In genomic region chr10:82990918-82991317, GRCm38 (mm10) we compare ENCODE assay signal across 8 mouse cellular contexts. TPM values are rescaled to one million over a fixed set of nuclear protein-coding genes. Genes with fewer than 3 reads are reported as not detected.
A peak's percentile ranks its signal among the peaks of the same experiment; 100 is the strongest.
DNase-seq lines count a peak whose midpoint lies in the region; ATAC-seq and TF ChIP-seq lines count a peak whose summit lies in the region.

No protein-coding gene starts in this region.

- 40% methylated on average over 7 of the region's 7 CpGs for WGBS in stomach, embryonic 15.5 days
- WGBS in stomach, postnatal 0 days, result 35% methylated on average over 7 of the region's 7 CpGs
- 5% methylated on average over 7 of the region's 7 CpGs for WGBS in heart, embryonic 15.5 days
- WGBS in liver, embryonic 14.5 days (ENCODE audit: insufficient replicate concordance), result 31% methylated on average over 7 of the region's 7 CpGs

- H3K9me3 ChIP-seq in stomach, embryonic 15.5 days, result no peaks in the 10 kb centered on the region
- H3K9me3 ChIP-seq in stomach, postnatal 0 days (ENCODE audit: control insufficient read depth, low read length), result no peaks in the 10 kb centered on the region
- no peaks in the 10 kb centered on the region for H3K9me3 ChIP-seq in heart, embryonic 15.5 days (replicated peaks)
- no peaks in the 10 kb centered on the region for H3K9me3 ChIP-seq in liver, embryonic 14.5 days (ENCODE audit: control insufficient read depth, low read length)

- no peak overlapping the region for H3K4me3 ChIP-seq in stomach, embryonic 15.5 days (replicated peaks)
- H3K4me3 ChIP-seq in stomach, postnatal 0 days (ENCODE audit: low read depth, low read length), result no peak overlapping the region
- no peak overlapping the region for H3K4me3 ChIP-seq in heart, embryonic 15.5 days
- H3K4me3 ChIP-seq in liver, embryonic 14.5 days (ENCODE audit: insufficient read depth in 1 of 2, low read depth in 2 of 2, low read length in 2 of 2), result no peak overlapping the region; a peak in 1 of 4 replicates

- ATAC-seq in stomach, embryonic 15.5 days (ENCODE audit: insufficient read depth, low FRiP score, low read depth), result 0 out of 2 replicates have a peak, but pooled peaks have one; percentile 11
- ATAC-seq in stomach, postnatal 0 days (ENCODE audit: low FRiP score, low TSS enrichment), result no peak
- ATAC-seq in heart, embryonic 15.5 days (replicated peaks; ENCODE audit: insufficient number of reproducible peaks, insufficient read depth, low FRiP score, low read depth), result no peak
- no peak for ATAC-seq in liver, embryonic 14.5 days (ENCODE audit: insufficient read depth)

- H3K4me1 ChIP-seq in stomach, embryonic 15.5 days, result peaks cover 32% of the 10 kb centered on the region
- H3K4me1 ChIP-seq in stomach, postnatal 0 days (replicated peaks; ENCODE audit: control insufficient read depth, insufficient read depth), result no peaks in the 10 kb centered on the region
- peaks cover 59% of the 10 kb centered on the region for H3K4me1 ChIP-seq in heart, embryonic 15.5 days (replicated peaks)
- H3K4me1 ChIP-seq in liver, embryonic 14.5 days (replicated peaks; ENCODE audit: control insufficient read depth in 2 of 2, insufficient read depth in 2 of 2, low read length in 1 of 2), result peaks cover 70 to 74% of the 10 kb centered on the region in 2 experiments

- H3K27ac ChIP-seq in stomach, embryonic 15.5 days, result peak overlapping the region; percentile 48
- no peak overlapping the region for H3K27ac ChIP-seq in stomach, postnatal 0 days (replicated peaks)
- peak overlapping the region; percentile 50 for H3K27ac ChIP-seq in heart, embryonic 15.5 days
- peak overlapping the region; percentile 83 for H3K27ac ChIP-seq in liver, embryonic 14.5 days

- no peak for TF ChIP-seq EP300 in stomach, postnatal 0 days (optimal IDR thresholded peaks at IDR 0.05)
- TF ChIP-seq EP300 in liver, embryonic 14.5 days (IDR thresholded peaks at IDR 0.05; ENCODE audit: low read depth), result no peak

- H3K27me3 ChIP-seq in stomach, embryonic 15.5 days (replicated peaks), result no peaks in the 10 kb centered on the region
- no peaks in the 10 kb centered on the region for H3K27me3 ChIP-seq in stomach, postnatal 0 days (ENCODE audit: control insufficient read depth, insufficient read depth, low read length)
- no peaks in the 10 kb centered on the region for H3K27me3 ChIP-seq in heart, embryonic 15.5 days
- H3K27me3 ChIP-seq in liver, embryonic 14.5 days (ENCODE audit: control insufficient read depth, insufficient read depth, low read length), result no peaks in the 10 kb centered on the region

- TF ChIP-seq CTCF in stomach, postnatal 0 days (IDR thresholded peaks at IDR 0.05; ENCODE audit: low read depth), result no peak
- TF ChIP-seq CTCF in liver, embryonic 14.5 days (IDR thresholded peaks at IDR 0.05; ENCODE audit: low read depth), result no peak

- no peak for DNase-seq in stomach, postnatal 0 days (ENCODE audit: low spot score)
- DNase-seq in liver, embryonic 14.5 days (ENCODE audit: low read depth in 3 of 3, low spot score in 3 of 3), result no peak
- DNase-seq in frontal cortex, postnatal 36 days (ENCODE audit: low spot score in 2 of 2), result no peak
- no peak for DNase-seq in layer of hippocampus, adult 9-11 months
- DNase-seq in right cerebral cortex, postnatal 14 days, result no peak
- no peak for DNase-seq in layer of hippocampus, adult 9-10 months (ENCODE audit: low spot score)

- no peaks in the 10 kb centered on the region for H3K36me3 ChIP-seq in stomach, embryonic 15.5 days
- no peaks in the 10 kb centered on the region for H3K36me3 ChIP-seq in stomach, postnatal 0 days (ENCODE audit: control insufficient read depth, insufficient read depth, low read length)
- H3K36me3 ChIP-seq in heart, embryonic 15.5 days, result no peaks in the 10 kb centered on the region
- no peaks in the 10 kb centered on the region for H3K36me3 ChIP-seq in liver, embryonic 14.5 days (replicated peaks; ENCODE audit: control insufficient read depth, insufficient read depth, low read depth)

- no peak overlapping the region for H3K4me2 ChIP-seq in stomach, embryonic 15.5 days
- no peak overlapping the region for H3K4me2 ChIP-seq in stomach, postnatal 0 days (replicated peaks; ENCODE audit: low read depth)
- peak overlapping the region; percentile 31 for H3K4me2 ChIP-seq in heart, embryonic 15.5 days
- H3K4me2 ChIP-seq in liver, embryonic 14.5 days (ENCODE audit: low read depth), result peak overlapping the region; percentile 59

- no peak overlapping the region for H3K9ac ChIP-seq in stomach, embryonic 15.5 days
- H3K9ac ChIP-seq in stomach, postnatal 0 days (ENCODE audit: low read length), result no peak overlapping the region
- H3K9ac ChIP-seq in heart, embryonic 15.5 days, result no peak overlapping the region
- H3K9ac ChIP-seq in liver, embryonic 14.5 days (replicated peaks), result peak overlapping the region; percentile 48; the same call in 1 of the 2 replicates

RNA-seq across cellular contexts. Expression of gene Chst11, which starts 5.6 kb away (rescaled TPM):
- polyA plus RNA-seq in stomach, embryonic 15.5 days (2015; fragmentation: Nextera tagmentation; extraction: Ambion mirVana), result 1.2 and 1.4 TPM in 2 replicates
- polyA plus RNA-seq in stomach, postnatal 0 days (2015; fragmentation: Nextera tagmentation; extraction: Ambion mirVana), result 0.35 and 0.45 TPM in 2 replicates
- polyA plus RNA-seq in heart, embryonic 15.5 days (2015; fragmentation: Nextera tagmentation; extraction: Ambion mirVana), result 2.0 and 2.1 TPM in 2 replicates
- polyA plus RNA-seq in liver, embryonic 14.5 days (2012; rRNA removed), result 5.2 TPM in 2 replicates
- polyA plus RNA-seq in liver, embryonic 14.5 days (2014; fragmentation: Nextera tagmentation; extraction: Ambion mirVana), result 1.8 and 2.0 TPM in 2 replicates

Comparison
In these comparisons a context has a peak if more than half of its experiments do, and no peak if none do; other contexts are left out.
1. H3K4me2 ChIP-seq: peak in heart, embryonic 15.5 days (single experiment) and liver, embryonic 14.5 days (single experiment); none in stomach, embryonic 15.5 days (single experiment) and stomach, postnatal 0 days (single experiment).